Mouse (Mus musculus): ENCODE measurements around the gene Gm5105. TPM values are rescaled to one million over a fixed set of nuclear protein-coding genes. Genes with fewer than 3 reads are reported as not detected.

Gm5105 gene
- polyA plus RNA-seq, 1 experiment from 2014 or later, result not detected

DNA sequence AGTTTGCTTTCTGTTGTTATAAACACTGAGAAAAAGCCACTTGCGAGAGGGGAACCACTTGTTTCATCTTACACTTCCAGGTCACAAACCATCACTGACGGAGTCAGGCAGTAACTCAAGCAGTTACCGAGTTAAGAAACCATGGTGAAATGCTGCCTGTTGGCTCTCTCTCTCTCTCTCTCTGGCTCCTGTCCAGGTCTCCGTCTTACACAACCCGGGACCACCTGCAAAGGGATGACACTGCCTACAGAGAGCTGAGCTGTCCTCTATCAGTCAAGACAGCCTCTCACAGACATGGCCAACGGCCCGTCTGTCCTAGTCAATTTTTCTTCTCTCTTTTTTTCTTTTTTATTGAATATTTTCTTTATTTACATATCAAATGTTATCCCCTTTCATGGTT is 23.9 kb downstream of the Gm5105 start:
- H3K27me3 ChIP-seq (ENCODE audit: control insufficient read depth, insufficient read depth, low read depth, low read length), result no peaks in the 10 kb centered on the region
- no peak overlapping the region for H3K4me3 ChIP-seq (ENCODE audit: low read depth, low read length)
- H3K9me3 ChIP-seq (replicated peaks; ENCODE audit: control insufficient read depth, low read length), result no peaks in the 10 kb centered on the region
- WGBS (ENCODE audit: insufficient replicate concordance), result 66% methylated on average over 7 of the region's 7 CpGs
- no peak overlapping the region for H3K27ac ChIP-seq (ENCODE audit: low read length)
- no peaks in the 10 kb centered on the region for H3K36me3 ChIP-seq (ENCODE audit: control insufficient read depth, insufficient read depth)
- no peak for ATAC-seq (ENCODE audit: low read depth)
- H3K9ac ChIP-seq (ENCODE audit: low read depth, low read length), result no peak overlapping the region
- H3K4me1 ChIP-seq (ENCODE audit: control insufficient read depth, low read depth, low read length), result no peaks in the 10 kb centered on the region
- H3K4me2 ChIP-seq (ENCODE audit: low read depth, low read length), result no peak overlapping the region

DNA sequence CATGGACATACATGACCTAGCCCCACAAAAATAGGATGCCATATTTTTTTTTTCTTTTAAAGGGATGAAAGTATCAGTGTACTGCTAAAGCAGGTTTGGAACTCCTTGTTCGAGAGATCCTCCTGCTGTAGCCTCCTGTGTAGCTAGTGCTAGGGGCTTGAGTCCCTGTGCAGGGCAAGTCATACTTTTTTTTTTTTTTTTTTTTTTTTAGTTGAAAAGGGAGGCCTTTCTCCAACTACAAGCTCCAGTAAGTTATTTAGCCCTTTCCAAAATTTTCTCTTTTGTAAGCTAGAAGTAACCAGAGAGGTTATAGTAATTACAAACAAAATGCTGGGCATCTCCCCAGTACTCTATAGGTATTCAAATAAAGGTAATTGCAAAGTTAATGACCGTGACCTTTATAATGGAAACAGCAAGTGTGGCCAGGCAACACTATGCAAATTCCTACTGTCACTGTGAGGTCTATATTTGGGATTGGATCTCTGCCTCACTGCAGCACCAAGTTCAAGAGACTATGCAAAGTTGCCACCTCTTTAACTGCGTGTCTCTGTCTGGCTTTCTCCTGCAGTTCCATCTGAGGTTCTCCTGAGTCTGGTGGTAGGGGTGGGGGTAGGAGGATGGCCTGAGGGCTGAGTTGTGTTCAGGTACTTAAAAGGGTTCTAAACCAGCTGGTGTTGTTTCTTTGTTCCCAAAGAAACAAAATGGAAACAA is 25.4 kb downstream of the Gm5105 start:
- H3K4me2 ChIP-seq (ENCODE audit: low read depth, low read length), result no peak overlapping the region
- no peak overlapping the region for H3K4me3 ChIP-seq (ENCODE audit: low read depth, low read length)
- H3K9me3 ChIP-seq (replicated peaks; ENCODE audit: control insufficient read depth, low read length), result no peaks in the 10 kb centered on the region
- H3K27ac ChIP-seq (ENCODE audit: low read length), result no peak overlapping the region
- no peaks in the 10 kb centered on the region for H3K27me3 ChIP-seq (ENCODE audit: control insufficient read depth, insufficient read depth, low read depth, low read length)
- no peak overlapping the region for H3K9ac ChIP-seq (ENCODE audit: low read depth, low read length)
- ATAC-seq (ENCODE audit: low read depth), result no peak
- H3K36me3 ChIP-seq (ENCODE audit: control insufficient read depth, insufficient read depth), result no peaks in the 10 kb centered on the region
- H3K4me1 ChIP-seq (ENCODE audit: control insufficient read depth, low read depth, low read length), result no peaks in the 10 kb centered on the region
- WGBS (ENCODE audit: insufficient replicate concordance), result 68% methylated on average over 3 of the region's 3 CpGs

DNA sequence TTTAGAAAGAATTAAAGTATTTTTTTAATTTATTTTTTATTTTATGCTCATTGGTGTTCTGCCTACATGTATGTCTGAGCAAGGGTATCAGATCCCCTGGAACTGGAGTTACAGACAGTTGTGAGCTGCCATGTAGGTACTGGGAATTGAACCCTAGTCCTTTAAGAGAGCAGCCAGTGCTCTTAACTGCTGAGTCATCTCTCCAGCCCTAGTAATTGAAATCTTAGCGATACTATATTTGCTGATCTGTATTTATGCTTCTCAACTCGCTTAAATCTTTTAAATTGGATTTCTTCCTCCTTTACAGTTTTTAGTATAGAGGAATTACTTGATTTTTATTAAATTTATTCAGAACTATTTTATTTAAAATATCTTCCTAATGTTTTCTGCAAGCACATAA is 26.2 kb downstream of the Gm5105 start:
- H3K4me2 ChIP-seq (ENCODE audit: low read depth, low read length), result no peak overlapping the region
- no peak for ATAC-seq (ENCODE audit: low read depth)
- whole genome bisulfite sequencing (ENCODE audit: insufficient replicate concordance), result 54% methylated on average over 2 of the region's 2 CpGs

DNA sequence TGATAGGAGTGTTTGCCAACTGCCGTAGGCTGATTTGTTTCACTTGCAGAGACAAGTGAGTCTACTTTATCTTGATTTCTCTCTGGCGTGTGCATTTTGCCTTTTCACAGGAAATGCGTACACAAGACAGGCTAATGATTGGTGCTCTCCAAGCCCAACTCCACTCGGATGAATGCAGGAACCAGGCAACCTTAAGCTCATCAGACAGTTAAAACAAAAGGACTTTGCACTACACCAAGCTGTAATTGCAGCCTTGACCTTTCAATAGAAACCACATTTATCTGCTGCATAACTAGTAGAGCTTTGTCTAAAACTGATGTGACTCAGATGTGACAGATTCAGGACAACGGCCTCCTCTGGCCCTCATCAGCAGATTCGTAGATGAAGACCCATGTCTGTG is 33.2 kb downstream of the Gm5105 start:
- no peaks in the 10 kb centered on the region for H3K27me3 ChIP-seq (ENCODE audit: control insufficient read depth, insufficient read depth, low read depth, low read length)
- no peak for ATAC-seq (ENCODE audit: low read depth)
- no peaks in the 10 kb centered on the region for H3K9me3 ChIP-seq (replicated peaks; ENCODE audit: control insufficient read depth, low read length)
- H3K4me2 ChIP-seq (ENCODE audit: low read depth, low read length), result no peak overlapping the region
- H3K27ac ChIP-seq (ENCODE audit: low read length), result no peak overlapping the region
- H3K4me1 ChIP-seq (ENCODE audit: control insufficient read depth, low read depth, low read length), result no peaks in the 10 kb centered on the region
- no peak overlapping the region for H3K9ac ChIP-seq (ENCODE audit: low read depth, low read length)
- WGBS (ENCODE audit: insufficient replicate concordance), result 43% methylated on average over 6 of the region's 6 CpGs
- H3K36me3 ChIP-seq (ENCODE audit: control insufficient read depth, insufficient read depth), result no peaks in the 10 kb centered on the region
- no peak overlapping the region for H3K4me3 ChIP-seq (ENCODE audit: low read depth, low read length)

More for the DNA sequence above, 26.2 kb downstream of the Gm5105 start:
- Histone ChIP-seq H3K4me3 (ENCODE audit: low read depth, low read length) (no peak overlapping the region), H3K27ac (ENCODE audit: low read length) (no peak overlapping the region), H3K36me3 (ENCODE audit: control insufficient read depth, insufficient read depth) (no peaks in the 10 kb centered on the region), H3K27me3 (ENCODE audit: control insufficient read depth, insufficient read depth, low read depth, low read length) (no peaks in the 10 kb centered on the region), H3K9me3 (replicated peaks; ENCODE audit: control insufficient read depth, low read length) (no peaks in the 10 kb centered on the region), H3K9ac (ENCODE audit: low read depth, low read length) (no peak overlapping the region), H3K4me1 (ENCODE audit: control insufficient read depth, low read depth, low read length) (no peaks in the 10 kb centered on the region)

DNA sequence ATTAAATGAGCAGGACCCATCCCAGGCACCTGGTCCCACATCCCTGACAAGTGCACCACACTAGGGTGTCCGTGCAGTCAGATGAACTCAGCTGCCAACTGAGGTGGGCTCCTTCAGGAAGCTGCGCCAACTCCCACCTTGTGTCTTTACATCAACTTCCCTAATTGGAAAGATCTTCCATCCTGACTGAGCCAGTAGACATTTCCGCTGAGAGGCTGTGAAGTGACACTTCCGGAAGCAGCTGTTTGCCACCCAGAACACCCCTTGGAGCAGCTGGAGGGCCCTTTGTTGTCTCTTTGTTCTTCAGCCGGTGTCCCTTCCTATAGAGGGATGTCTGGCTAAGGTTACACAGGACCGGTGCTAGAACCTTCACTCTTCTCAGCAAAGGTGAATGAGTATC is 36.6 kb downstream of the Gm5105 start:
- no peaks in the 10 kb centered on the region for H3K36me3 ChIP-seq (ENCODE audit: control insufficient read depth, insufficient read depth)
- no peaks in the 10 kb centered on the region for H3K4me1 ChIP-seq (ENCODE audit: control insufficient read depth, low read depth, low read length)
- ATAC-seq (ENCODE audit: low read depth), result no peak
- no peaks in the 10 kb centered on the region for H3K27me3 ChIP-seq (ENCODE audit: control insufficient read depth, insufficient read depth, low read depth, low read length)
- H3K9ac ChIP-seq (ENCODE audit: low read depth, low read length), result no peak overlapping the region
- H3K4me3 ChIP-seq (ENCODE audit: low read depth, low read length), result no peak overlapping the region
- H3K27ac ChIP-seq (ENCODE audit: low read length), result no peak overlapping the region
- 46% methylated on average over 6 of the region's 6 CpGs for WGBS (ENCODE audit: insufficient replicate concordance)
- no peak overlapping the region for H3K4me2 ChIP-seq (ENCODE audit: low read depth, low read length)
- H3K9me3 ChIP-seq (replicated peaks; ENCODE audit: control insufficient read depth, low read length), result no peaks in the 10 kb centered on the region

DNA sequence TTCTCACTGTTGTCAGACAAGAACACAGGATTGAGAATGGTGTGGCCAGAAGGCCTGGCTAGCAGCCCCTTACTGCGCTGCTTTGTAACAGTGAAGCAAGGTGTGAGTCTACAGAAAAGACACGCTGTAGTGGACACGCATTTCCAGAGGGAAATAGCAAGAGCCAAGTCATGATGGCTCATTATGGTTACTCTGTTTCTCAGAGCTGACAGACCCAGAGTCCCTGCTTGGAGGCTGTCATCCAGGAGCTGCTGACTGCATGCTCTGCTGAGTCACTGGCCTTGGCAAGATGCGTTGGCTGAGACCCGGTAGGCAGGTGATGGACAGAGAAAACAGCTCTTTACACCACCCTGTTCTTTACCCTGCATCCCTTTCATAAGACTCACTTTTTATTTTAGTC is 37.8 kb downstream of the Gm5105 start:
- no peaks in the 10 kb centered on the region for H3K9me3 ChIP-seq (replicated peaks; ENCODE audit: control insufficient read depth, low read length)
- no peaks in the 10 kb centered on the region for H3K36me3 ChIP-seq (ENCODE audit: control insufficient read depth, insufficient read depth)
- WGBS (ENCODE audit: insufficient replicate concordance), result 61% methylated on average over 5 of the region's 5 CpGs
- H3K27ac ChIP-seq (ENCODE audit: low read length), result no peak overlapping the region
- no peak overlapping the region for H3K4me2 ChIP-seq (ENCODE audit: low read depth, low read length)
- no peaks in the 10 kb centered on the region for H3K4me1 ChIP-seq (ENCODE audit: control insufficient read depth, low read depth, low read length)
- H3K4me3 ChIP-seq (ENCODE audit: low read depth, low read length), result no peak overlapping the region
- ATAC-seq (ENCODE audit: low read depth), result no peak
- no peak overlapping the region for H3K9ac ChIP-seq (ENCODE audit: low read depth, low read length)
- no peaks in the 10 kb centered on the region for H3K27me3 ChIP-seq (ENCODE audit: control insufficient read depth, insufficient read depth, low read depth, low read length)

DNA sequence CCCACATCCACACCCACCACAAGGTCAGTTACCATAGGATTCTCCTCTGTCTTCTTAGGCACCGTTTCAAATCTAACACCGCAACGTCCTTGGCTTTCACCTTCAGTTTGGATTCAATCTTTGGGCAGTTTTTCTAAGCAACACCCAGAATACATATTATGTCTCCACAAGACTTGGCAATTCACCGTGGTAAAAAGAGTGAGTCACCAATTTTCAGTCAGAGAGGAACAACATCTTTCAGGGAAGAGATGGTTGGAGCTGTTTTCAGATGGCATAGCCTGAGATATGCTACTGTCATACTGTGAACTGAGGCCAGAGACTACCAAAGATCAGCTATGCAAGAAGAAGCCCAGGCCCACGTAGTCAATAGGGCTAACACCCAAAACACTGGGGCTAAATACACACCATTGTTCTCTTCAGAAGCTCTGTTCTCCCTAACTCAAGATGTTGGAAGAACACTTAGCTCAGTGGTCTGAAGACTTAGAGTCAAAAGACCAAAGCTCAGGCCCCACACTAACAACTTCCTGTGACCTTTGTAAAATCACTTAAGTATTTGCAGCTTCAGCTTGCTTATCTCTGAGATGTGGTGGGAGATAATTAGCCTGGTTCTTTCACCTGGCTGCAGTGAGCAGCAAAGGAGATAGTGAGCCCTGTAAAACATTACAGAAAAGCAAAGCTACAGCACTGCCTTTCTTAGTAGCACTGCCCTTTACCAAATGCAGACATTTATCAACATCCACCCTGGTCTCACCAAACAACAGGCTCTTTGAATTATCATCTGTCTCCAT is 39.4 kb downstream of the Gm5105 start:
- no peak for ATAC-seq (ENCODE audit: low read depth)
- WGBS (ENCODE audit: insufficient replicate concordance), result 61% methylated on average over 5 of the region's 5 CpGs
- Histone ChIP-seq H3K36me3 (ENCODE audit: control insufficient read depth, insufficient read depth) (no peaks in the 10 kb centered on the region), H3K4me3 (ENCODE audit: low read depth, low read length) (no peak overlapping the region), H3K4me2 (ENCODE audit: low read depth, low read length) (no peak overlapping the region), H3K9ac (ENCODE audit: low read depth, low read length) (no peak overlapping the region), H3K4me1 (ENCODE audit: control insufficient read depth, low read depth, low read length) (no peaks in the 10 kb centered on the region), H3K27ac (ENCODE audit: low read length) (no peak overlapping the region), H3K9me3 (replicated peaks; ENCODE audit: control insufficient read depth, low read length) (no peaks in the 10 kb centered on the region), H3K27me3 (ENCODE audit: control insufficient read depth, insufficient read depth, low read depth, low read length) (no peaks in the 10 kb centered on the region)

DNA sequence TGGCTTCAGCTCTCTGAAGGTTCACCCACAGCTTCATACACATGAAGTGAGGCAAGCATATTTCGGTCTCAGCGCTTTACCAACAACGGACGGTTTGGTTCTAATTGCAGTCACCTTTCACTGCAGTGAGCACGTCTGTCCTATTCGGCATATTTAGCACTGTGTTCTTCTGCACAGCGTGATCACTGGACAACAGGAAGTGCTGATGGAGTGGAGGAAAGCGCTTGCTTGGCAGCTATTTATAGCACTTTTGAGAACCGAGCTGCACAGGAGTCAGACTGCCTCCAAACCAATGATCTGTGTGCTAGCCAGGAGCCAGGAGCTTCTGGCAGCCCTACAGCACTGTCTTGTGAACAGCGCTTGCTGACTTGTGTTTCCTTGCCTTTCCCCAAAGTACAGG is 40.9 kb downstream of the Gm5105 start:
- Histone ChIP-seq H3K27me3 (ENCODE audit: control insufficient read depth, insufficient read depth, low read depth, low read length) (no peaks in the 10 kb centered on the region), H3K27ac (ENCODE audit: low read length) (no peak overlapping the region), H3K4me1 (ENCODE audit: control insufficient read depth, low read depth, low read length) (no peaks in the 10 kb centered on the region), H3K4me3 (ENCODE audit: low read depth, low read length) (no peak overlapping the region), H3K4me2 (ENCODE audit: low read depth, low read length) (no peak overlapping the region), H3K9me3 (replicated peaks; ENCODE audit: control insufficient read depth, low read length) (no peaks in the 10 kb centered on the region), H3K36me3 (ENCODE audit: control insufficient read depth, insufficient read depth) (no peaks in the 10 kb centered on the region), H3K9ac (ENCODE audit: low read depth, low read length) (no peak overlapping the region)
- WGBS (ENCODE audit: insufficient replicate concordance), result 40% methylated on average over 10 of the region's 10 CpGs
- no peak; the same call in 1 of the 2 replicates for ATAC-seq (ENCODE audit: low read depth)

DNA sequence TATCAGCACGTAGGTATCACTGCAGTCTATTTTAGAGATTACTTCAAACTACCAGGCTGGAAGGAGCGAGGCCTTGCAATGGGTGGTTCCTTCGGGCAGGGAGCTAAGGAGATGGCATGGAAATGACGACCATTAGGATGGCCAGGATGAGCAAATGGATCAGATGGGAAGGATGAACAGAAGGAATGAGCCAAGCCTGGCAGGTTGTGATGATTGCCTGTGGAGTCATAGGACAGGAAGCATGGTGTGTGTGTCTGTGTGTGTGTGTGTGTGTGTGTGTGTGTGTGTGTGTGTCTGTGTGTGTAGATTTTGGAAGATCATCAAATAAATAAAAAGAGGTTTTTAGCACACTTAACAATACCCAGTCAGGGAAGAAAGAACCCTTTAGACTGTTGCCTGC is 44.5 kb downstream of the Gm5105 start:
- WGBS (ENCODE audit: insufficient replicate concordance), result 56% methylated on average over 4 of the region's 4 CpGs
- Histone ChIP-seq H3K4me1 (ENCODE audit: control insufficient read depth, low read depth, low read length) (no peaks in the 10 kb centered on the region), H3K27ac (ENCODE audit: low read length) (no peak overlapping the region), H3K36me3 (ENCODE audit: control insufficient read depth, insufficient read depth) (no peaks in the 10 kb centered on the region), H3K9ac (ENCODE audit: low read depth, low read length) (no peak overlapping the region), H3K27me3 (ENCODE audit: control insufficient read depth, insufficient read depth, low read depth, low read length) (no peaks in the 10 kb centered on the region), H3K9me3 (replicated peaks; ENCODE audit: control insufficient read depth, low read length) (no peaks in the 10 kb centered on the region; the same call in 1 of the 2 replicates), H3K4me2 (ENCODE audit: low read depth, low read length) (no peak overlapping the region), H3K4me3 (ENCODE audit: low read depth, low read length) (no peak overlapping the region)
- ATAC-seq (ENCODE audit: low read depth), result no peak

Data from liver, embryonic 16.5 days (tissue).